Mouse (Mus musculus) liver, postnatal 0 days (tissue): Measurements from ENCODE around the gene Asf1b. TPM values are rescaled to one million over a fixed set of nuclear protein-coding genes. Genes with fewer than 3 reads are reported as not detected.
A peak's percentile ranks its signal among the peaks of the same experiment; 100 is the strongest.

Experiments used
- ATAC-seq: fragments of 200-750 bp; cut with Nextera tagmentation; 2 replicates; pipeline ENCODE4 v1.8.0; 2017; ENCODE audit warnings: mild to moderate bottlenecking, moderate library complexity
- DNase-seq: peaks from one replicate; pipeline ENCODE4 v3.0.0-alpha.2; 2016
- H3K27ac ChIP-seq: fragments of 300-500 bp; sonication (generic); 2 replicates; pipeline ENCODE4 v1.5.1; 2014; ENCODE audit warnings: antibody characterized with exemption, moderate library complexity, mild to moderate bottlenecking, low read depth
- H3K27me3 ChIP-seq: fragments of 300-500 bp; sonication (generic); 2 replicates; pipeline ENCODE4 v1.6.1; 2014; ENCODE audit warnings: low read length, control low read depth, mixed read lengths; ENCODE audit not compliant: insufficient read depth
- H3K36me3 ChIP-seq: fragments of 300-500 bp; sonication (generic); replicated peaks from 2 replicates; pipeline ENCODE4 v1.6.1; 2014; ENCODE audit warnings: mild to moderate bottlenecking, control low read depth, low read length, moderate library complexity, mixed read lengths; ENCODE audit not compliant: insufficient read depth
- H3K4me1 ChIP-seq: fragments of 300-500 bp; sonication (generic); 2 replicates; pipeline ENCODE4 v1.6.1; 2014; ENCODE audit warnings: antibody characterized with exemption, mild to moderate bottlenecking, control low read depth; ENCODE audit not compliant: insufficient read depth
- H3K4me2 ChIP-seq: fragments of 300-500 bp; sonication (generic); 2 replicates; pipeline ENCODE4 v1.6.1; 2014; ENCODE audit warnings: low read depth, mild to moderate bottlenecking, low read length, moderate library complexity, mixed read lengths
- H3K4me3 ChIP-seq: fragments of 300-500 bp; sonication (generic); 2 replicates; pipeline ENCODE4 v1.5.1; 2014; ENCODE audit warnings: low read depth, low read length
- H3K9ac ChIP-seq: fragments of 300-500 bp; sonication (generic); replicated peaks from 2 replicates; pipeline ENCODE4 v1.6.1; 2014; ENCODE audit warnings: mild to moderate bottlenecking, moderate library complexity
- H3K9me3 ChIP-seq: fragments of 300-500 bp; sonication (generic); 2 replicates; pipeline ENCODE4 v1.6.1; 2016; ENCODE audit warnings: mild to moderate bottlenecking, control low read depth, low read length, mixed read lengths
- CTCF ChIP-seq: sonication (generic); IDR thresholded peaks from 2 replicates; pipeline ENCODE4 v1.5.1; 2016; ENCODE audit warnings: antibody characterized with exemption, low read depth
- EP300 ChIP-seq: IDR thresholded peaks from 2 replicates; pipeline ENCODE4 v1.6.1; 2016; ENCODE audit warnings: antibody characterized with exemption, low read depth, mild to moderate bottlenecking
- WGBS: fragments of 180-500 bp; shearing (Covaris S2); extraction: QIAGEN DNeasy Blood & Tissue Kit; methylation state at CpG from one replicate; pipeline ENCODE4 v1.1.7; 2014; ENCODE audit not compliant: insufficient replicate concordance; 5-methylcytosine and 5-hydroxymethylcytosine counted together
- polyA plus RNA-seq: library from polyadenylated mRNA; unstranded; fragments of >200 nt; fragmentation: Nextera tagmentation; extraction: Ambion mirVana; gene quantifications from 2 replicates; pipeline ENCODE4 v1.2.1, GENCODE M21; 2015

Gene Asf1b
- polyA plus RNA-seq, 1 experiment from 2014 or later = 55.4 TPM

DNA sequence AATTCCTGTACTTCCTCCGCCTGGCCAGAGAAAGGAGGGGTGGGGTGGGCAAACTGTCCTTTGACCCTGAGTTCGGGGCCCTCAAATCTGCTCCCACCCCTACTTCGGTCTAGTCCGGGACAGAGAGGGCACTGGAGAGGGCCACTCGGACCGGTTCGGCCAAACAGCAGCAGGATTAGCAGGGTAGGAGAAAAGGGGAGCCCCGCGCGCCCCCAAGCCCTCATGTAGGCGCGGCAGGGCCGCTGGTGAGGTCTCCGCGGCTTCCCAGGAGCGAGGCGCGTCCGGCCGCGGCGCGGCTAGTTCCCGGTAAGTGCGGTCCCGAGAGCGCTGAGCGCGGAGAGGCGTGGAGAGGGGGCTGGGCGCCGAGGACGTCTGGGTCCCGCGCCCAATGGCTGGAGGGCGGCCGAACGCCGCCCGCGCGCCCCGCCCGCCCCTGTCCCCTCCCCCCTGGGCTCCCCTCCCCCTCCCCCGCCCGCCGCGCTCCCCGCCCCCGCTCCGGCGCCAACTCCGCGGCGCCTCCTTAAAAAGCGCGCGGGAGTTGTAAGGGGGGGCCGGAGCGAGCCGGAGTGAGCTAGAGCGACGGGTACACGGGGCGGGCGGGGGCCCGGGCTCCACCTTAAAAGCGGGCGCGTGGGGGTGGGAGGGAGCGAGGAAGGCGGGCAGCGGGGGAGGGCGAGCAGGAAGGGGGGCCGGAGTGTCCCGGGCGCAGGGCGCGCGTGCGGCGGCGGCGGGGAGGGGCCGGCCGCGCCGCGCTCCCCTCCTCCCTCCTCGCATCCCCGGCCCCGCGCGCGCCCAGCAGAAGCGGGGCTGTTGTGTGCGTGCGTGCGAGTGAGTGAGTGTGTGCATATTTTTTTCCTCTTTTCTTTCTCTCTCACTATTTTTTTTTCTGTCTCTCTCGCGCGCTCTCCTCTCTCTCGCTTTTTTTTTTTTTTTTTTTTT, 41.5 kb downstream of the Asf1b start:
- WGBS = 2% methylated on average over 54 of the region's 103 CpGs
- TF ChIP-seq CTCF (no peak), EP300 (no peak)
- no peaks in the 10 kb centered on the region for H3K27me3 ChIP-seq
- no peaks in the 10 kb centered on the region for H3K9me3 ChIP-seq
- DNase-seq = peak; percentile 87
- H3K9ac ChIP-seq = peak overlapping the region; percentile 83
- H3K4me2 ChIP-seq = peak overlapping the region; percentile 91
- peaks cover 17% of the 10 kb centered on the region for H3K36me3 ChIP-seq
- ATAC-seq = peak; percentile 86
- H3K4me3 ChIP-seq = peak overlapping the region; percentile 65
- H3K27ac ChIP-seq = peak overlapping the region; percentile 88
- peaks cover 23% of the 10 kb centered on the region for H3K4me1 ChIP-seq

DNA sequence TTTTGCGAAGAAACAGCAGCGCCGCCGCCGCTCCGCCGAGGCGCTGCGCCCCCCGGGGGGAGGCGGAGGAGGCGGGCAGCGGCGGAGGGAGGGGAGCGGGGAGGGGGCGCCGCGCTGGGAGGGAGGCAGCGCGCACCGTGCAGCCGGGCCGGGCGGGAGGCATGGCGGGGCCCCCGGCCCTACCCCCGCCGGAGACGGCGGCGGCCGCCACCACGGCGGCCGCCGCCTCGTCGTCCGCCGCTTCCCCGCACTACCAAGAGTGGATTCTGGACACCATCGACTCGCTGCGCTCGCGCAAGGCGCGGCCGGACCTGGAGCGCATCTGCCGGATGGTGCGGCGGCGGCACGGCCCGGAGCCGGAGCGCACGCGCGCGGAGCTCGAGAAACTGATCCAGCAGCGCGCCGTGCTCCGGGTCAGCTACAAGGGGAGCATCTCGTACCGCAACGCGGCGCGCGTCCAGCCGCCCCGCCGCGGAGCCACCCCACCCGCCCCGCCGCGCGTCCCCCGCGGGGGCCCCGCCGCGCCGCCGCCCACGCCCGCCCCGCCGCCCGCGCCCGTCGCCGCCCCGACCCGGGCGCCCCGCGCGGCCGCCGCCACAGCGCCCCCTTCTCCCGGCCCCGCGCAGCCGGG, 42.3 kb downstream of the Asf1b start, which contains the start of gene Samd1:
Samd1 (plus strand) TSS at position 162 of the 631 bp plus-strand sequence.
- ATAC-seq (peak; percentile 2; the same call in 1 of the 2 replicates), DNase-seq (peak; percentile 66)
- H3K4me2 ChIP-seq = peak within 1 kb of the TSS; percentile 91
- peak within 1 kb of the TSS; percentile 83 for H3K9ac ChIP-seq
- H3K36me3 ChIP-seq = peaks cover 15% of the 10 kb centered on the region; the same call in 1 of the 2 replicates
- under 1% methylated on average over 49 of the region's 112 CpGs for WGBS
- peak within 1 kb of the TSS; percentile 71 for H3K4me3 ChIP-seq
- peak within 1 kb of the TSS; percentile 88 for H3K27ac ChIP-seq
- H3K27me3 ChIP-seq = no peaks in the 10 kb centered on the region
- H3K4me1 ChIP-seq = peaks cover 19% of the 10 kb centered on the region
- TF ChIP-seq EP300 (no peak), CTCF (no peak)
- no peaks in the 10 kb centered on the region for H3K9me3 ChIP-seq

DNA sequence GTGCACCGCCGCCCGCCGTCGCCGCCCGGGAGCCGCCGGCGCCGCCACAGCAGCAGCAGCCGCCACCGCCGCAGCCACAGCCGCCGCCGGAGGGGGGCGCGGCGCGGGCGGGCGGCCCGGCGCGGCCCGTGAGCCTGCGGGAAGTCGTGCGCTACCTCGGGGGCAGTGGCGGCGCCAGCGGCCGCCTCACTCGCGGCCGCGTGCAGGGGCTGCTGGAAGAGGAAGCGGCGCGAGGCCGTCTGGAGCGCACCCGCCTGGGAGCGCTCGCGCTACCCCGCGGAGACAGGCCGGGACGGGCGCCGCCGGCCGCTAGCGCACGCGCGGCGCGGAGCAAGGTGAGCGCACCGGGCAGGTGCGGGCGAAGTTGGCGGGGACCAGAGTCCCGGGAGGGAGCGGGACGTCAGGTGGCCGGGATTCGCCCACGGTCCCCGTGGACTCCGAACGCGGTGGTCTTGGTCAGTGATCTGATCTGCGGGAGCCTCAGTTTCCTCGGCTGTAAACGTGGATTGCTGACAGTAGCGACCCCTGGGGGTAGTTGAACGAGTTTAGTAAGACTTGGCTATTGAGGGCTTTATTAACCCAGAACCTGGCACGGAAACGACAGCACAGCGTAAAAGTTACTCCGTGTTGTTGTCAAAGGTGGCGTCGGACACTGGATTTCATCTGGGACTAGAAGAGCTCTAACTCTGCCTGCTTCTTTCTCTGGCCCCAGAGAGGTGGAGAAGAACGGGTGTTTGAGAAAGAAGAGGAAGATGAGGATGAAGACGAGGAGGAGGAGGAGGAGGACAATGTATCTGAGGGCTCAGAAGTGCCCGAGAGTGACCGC, 43.1 kb downstream of the Asf1b start:
- ATAC-seq = peak; percentile 22
- 1% methylated on average over 73 of the region's 92 CpGs for WGBS
- Histone ChIP-seq H3K36me3 (peaks cover 15% of the 10 kb centered on the region; the same call in 1 of the 2 replicates), H3K4me2 (peak overlapping the region; percentile 91), H3K4me1 (peaks cover 25% of the 10 kb centered on the region), H3K27me3 (no peaks in the 10 kb centered on the region), H3K4me3 (peak overlapping the region; percentile 71), H3K9me3 (no peaks in the 10 kb centered on the region), H3K27ac (peak overlapping the region; percentile 88), H3K9ac (peak overlapping the region; percentile 83)
- peak; percentile 67 for DNase-seq
- no peak for TF ChIP-seq EP300
- peak; percentile 69 for TF ChIP-seq CTCF

- no peak for TF ChIP-seq CTCF
- no peak for TF ChIP-seq EP300
- peaks cover 28% of the 10 kb centered on the region for H3K4me1 ChIP-seq
- H3K27me3 ChIP-seq = no peaks in the 10 kb centered on the region
- peaks cover 15% of the 10 kb centered on the region; the same call in 1 of the 2 replicates for H3K36me3 ChIP-seq
- DNase-seq = peak; percentile 29
- H3K9ac ChIP-seq = peak overlapping the region; percentile 83
- no peaks in the 10 kb centered on the region for H3K9me3 ChIP-seq
- H3K4me2 ChIP-seq = peak overlapping the region; percentile 91
- ATAC-seq = no peak
- H3K27ac ChIP-seq = no peak overlapping the region
- 63% methylated on average over 16 of the region's 16 CpGs for WGBS
- H3K4me3 ChIP-seq = peak overlapping the region; percentile 71
Measured at GRCm38 (mm10) chr8:83999057-83999705, 43.9 kb downstream of the Asf1b start.

DNA sequence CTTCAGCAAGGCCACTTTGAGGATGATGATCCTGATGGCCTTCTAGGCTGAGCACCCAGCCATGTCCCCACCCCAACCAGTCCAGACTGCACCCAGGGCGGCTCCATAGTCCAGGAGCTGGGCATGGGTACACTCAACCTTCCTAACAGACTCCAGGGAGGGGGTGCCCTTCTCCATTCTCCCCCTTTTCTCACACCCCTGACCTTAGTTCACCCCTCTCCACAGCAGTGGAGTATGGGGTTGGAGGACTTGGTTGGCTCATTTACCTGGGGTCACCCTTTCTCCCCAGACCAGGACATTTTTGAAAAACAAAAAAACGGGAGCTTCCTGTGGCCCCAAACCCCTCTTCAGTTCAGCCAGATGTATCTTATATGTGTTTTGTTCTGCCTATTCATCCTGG, 44.5 kb downstream of the Asf1b start:
- Histone ChIP-seq H3K4me3 (no peak overlapping the region), H3K4me1 (peaks cover 32% of the 10 kb centered on the region), H3K36me3 (peaks cover 15% of the 10 kb centered on the region; the same call in 1 of the 2 replicates), H3K9ac (no peak overlapping the region), H3K27me3 (no peaks in the 10 kb centered on the region), H3K4me2 (0 out of 2 replicates have a peak overlapping the region, but pooled peaks have one; percentile 91), H3K9me3 (no peaks in the 10 kb centered on the region), H3K27ac (no peak overlapping the region)
- DNase-seq (no peak), ATAC-seq (no peak)
- no peak for TF ChIP-seq EP300
- TF ChIP-seq CTCF = no peak
- 91% methylated on average over 2 of the region's 2 CpGs for WGBS
